Mouse (Mus musculus) C2C12 (cell line): ENCODE results near the gene Phf11a.
"Not testable (repeated sequence)": the region's sequence is repeated elsewhere in the genome, so short reads cannot be mapped to it uniquely, and the experiment has no call there.

Experiments
- CTCF ChIP-seq: IDR thresholded peaks from one replicate; pipeline ENCODE4 v1.5.1; 2011; ENCODE audit not compliant: control insufficient read depth, insufficient read depth, insufficient read length
- FOSL1 ChIP-seq: IDR thresholded peaks from one replicate; pipeline ENCODE4 v1.8.0; 2011; ENCODE audit warnings: mild to moderate bottlenecking, low read length; ENCODE audit not compliant: poor library complexity, insufficient read depth, severe bottlenecking
- MAX ChIP-seq: IDR thresholded peaks from one replicate; pipeline ENCODE4 v1.6.1; 2011; ENCODE audit warnings: mild to moderate bottlenecking, control low read depth
- MYOG ChIP-seq: IDR thresholded peaks from one replicate; pipeline ENCODE4 v1.6.1; 2011; ENCODE audit not compliant: control insufficient read depth, insufficient read length; ENCODE audit errors: extremely low read depth
- USF1 ChIP-seq: IDR thresholded peaks from one replicate; pipeline ENCODE4 v1.6.1; 2011; ENCODE audit warnings: low read depth, mild to moderate bottlenecking, control low read depth, moderate library complexity

DNA sequence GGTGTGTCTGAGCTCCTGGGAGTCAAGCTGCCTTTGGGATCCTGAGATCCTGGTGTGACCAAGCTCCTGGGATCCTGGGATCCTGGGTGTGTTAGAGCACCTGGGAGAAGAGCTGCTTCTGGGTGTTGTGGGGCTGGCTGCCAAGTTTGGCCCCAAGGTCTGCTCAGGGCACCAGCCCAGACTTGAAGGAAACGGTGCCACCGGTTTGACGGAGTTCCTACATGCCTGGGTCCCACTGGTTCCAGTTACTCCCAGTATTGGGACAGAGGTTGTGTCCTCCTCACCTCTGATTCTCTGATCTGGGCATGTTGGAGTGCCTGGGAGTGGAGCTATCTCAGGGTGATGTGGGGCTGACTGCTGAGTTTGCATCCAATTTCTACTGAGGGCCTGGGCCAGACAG, 21.7 kb upstream of the Phf11a start:
- TF ChIP-seq CTCF, USF1, MAX, MYOG, FOSL1: not testable (repeated sequence)
